Mouse (Mus musculus) erythroid progenitor cell, adult 5-6 weeks (primary cell): ENCODE measurements at regions not wholly inside any gene's neighbourhood (a gene's known extent, or its start where the extent isn't known, plus 50 kb on each side); places are given as distances from the start of the nearest gene placed in this dataset.

Experiments used
- ATAC-seq: replicated peaks from 2 replicates; pipeline ENCODE4 v1.8.0; 2016; ENCODE audit warnings: moderate number of reproducible peaks, mild to moderate bottlenecking, moderate TSS enrichment, inconsistent platforms; ENCODE audit not compliant: poor library complexity, low FRiP score, severe bottlenecking

GRCm38 (mm10) chr1:185615819-185616429 is 161.3 kb downstream of the Slc30a10 start:
- ATAC-seq = no peak

- no peak for ATAC-seq
Measured at GRCm38 (mm10) chr1:185617691-185618090, 163.0 kb downstream of the Slc30a10 start.

GRCm38 (mm10) chr1:185619011-185619410 is 164.4 kb downstream of the Slc30a10 start:
- ATAC-seq = no peak

GRCm38 (mm10) chr1:185628401-185628800 is 173.8 kb downstream of the Slc30a10 start:
- ATAC-seq = no peak

GRCm38 (mm10) chr1:185629976-185630375 is 175.3 kb downstream of the Slc30a10 start:
- no peak for ATAC-seq

GRCm38 (mm10) chr1:185638631-185639030 is 184.0 kb downstream of the Slc30a10 start:
- no peak for ATAC-seq

- no peak for ATAC-seq
Measured at GRCm38 (mm10) chr1:185639486-185639885, 184.8 kb downstream of the Slc30a10 start.

GRCm38 (mm10) chr1:185644026-185644425 is 189.4 kb downstream of the Slc30a10 start:
- ATAC-seq = no peak

- ATAC-seq = no peak
Measured at GRCm38 (mm10) chr1:185648128-185648527, 193.5 kb downstream of the Slc30a10 start.

GRCm38 (mm10) chr1:185648926-185649325 is 194.3 kb downstream of the Slc30a10 start:
- no peak for ATAC-seq

GRCm38 (mm10) chr1:185650926-185651325 is 196.3 kb downstream of the Slc30a10 start:
- no peak for ATAC-seq

GRCm38 (mm10) chr1:185655021-185655420 is 200.4 kb downstream of the Slc30a10 start:
- no peak for ATAC-seq

- ATAC-seq = no peak
Measured at GRCm38 (mm10) chr1:185655461-185655860, 200.8 kb downstream of the Slc30a10 start.

- no peak for ATAC-seq
Measured at GRCm38 (mm10) chr1:185657286-185657685, 202.6 kb downstream of the Slc30a10 start.

- ATAC-seq = no peak
Measured at GRCm38 (mm10) chr1:185659476-185659875, 204.8 kb downstream of the Slc30a10 start.

- no peak for ATAC-seq
Measured at GRCm38 (mm10) chr1:185662336-185662735, 207.7 kb downstream of the Slc30a10 start.

GRCm38 (mm10) chr1:185670029-185670741 is 215.5 kb downstream of the Slc30a10 start:
- no peak for ATAC-seq

GRCm38 (mm10) chr1:185672940-185673339 is 218.3 kb downstream of the Slc30a10 start:
- ATAC-seq = no peak

- ATAC-seq = no peak
Measured at GRCm38 (mm10) chr1:185675674-185676420, 221.2 kb downstream of the Slc30a10 start.

- no peak for ATAC-seq
Measured at GRCm38 (mm10) chr1:185681610-185682457, 227.2 kb downstream of the Slc30a10 start.
